Mouse (Mus musculus) thymus, postnatal 14 days (tissue): ENCODE results near the gene Ikzf3.
A peak's percentile ranks its signal among the peaks of the same experiment; 100 is the strongest.

Source experiments
- DNase-seq: peaks from one replicate; pipeline ENCODE4 v3.0.0; 2021

Gene Ikzf3

GRCm38 (mm10) chr11:98445679-98446078 is 100.2 kb downstream of the Ikzf3 start:
- no peak for DNase-seq

DNA sequence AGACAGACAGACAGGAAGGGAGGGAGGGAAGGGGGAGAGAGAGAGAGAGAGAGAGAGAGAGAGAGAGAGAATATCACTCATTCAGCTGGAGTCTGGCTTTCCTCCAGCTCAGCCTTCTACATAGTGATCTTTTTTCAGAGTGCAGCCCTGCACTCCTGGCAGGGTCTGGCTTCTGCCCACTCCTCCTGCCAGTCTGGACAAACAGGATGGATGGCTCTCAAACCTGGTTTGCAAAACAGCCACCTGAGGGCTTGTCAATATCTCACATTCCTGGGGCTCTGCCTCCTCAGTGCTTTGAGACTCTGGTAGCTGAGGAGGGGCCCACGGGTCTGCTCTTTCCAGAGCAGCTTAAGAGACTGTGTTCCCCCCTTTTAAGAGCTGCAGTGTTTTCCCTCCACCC is 100.6 kb downstream of the Ikzf3 start:
- no peak for DNase-seq

GRCm38 (mm10) chr11:98443688-98444087 is 102.1 kb downstream of the Ikzf3 start:
- no peak for DNase-seq

DNA sequence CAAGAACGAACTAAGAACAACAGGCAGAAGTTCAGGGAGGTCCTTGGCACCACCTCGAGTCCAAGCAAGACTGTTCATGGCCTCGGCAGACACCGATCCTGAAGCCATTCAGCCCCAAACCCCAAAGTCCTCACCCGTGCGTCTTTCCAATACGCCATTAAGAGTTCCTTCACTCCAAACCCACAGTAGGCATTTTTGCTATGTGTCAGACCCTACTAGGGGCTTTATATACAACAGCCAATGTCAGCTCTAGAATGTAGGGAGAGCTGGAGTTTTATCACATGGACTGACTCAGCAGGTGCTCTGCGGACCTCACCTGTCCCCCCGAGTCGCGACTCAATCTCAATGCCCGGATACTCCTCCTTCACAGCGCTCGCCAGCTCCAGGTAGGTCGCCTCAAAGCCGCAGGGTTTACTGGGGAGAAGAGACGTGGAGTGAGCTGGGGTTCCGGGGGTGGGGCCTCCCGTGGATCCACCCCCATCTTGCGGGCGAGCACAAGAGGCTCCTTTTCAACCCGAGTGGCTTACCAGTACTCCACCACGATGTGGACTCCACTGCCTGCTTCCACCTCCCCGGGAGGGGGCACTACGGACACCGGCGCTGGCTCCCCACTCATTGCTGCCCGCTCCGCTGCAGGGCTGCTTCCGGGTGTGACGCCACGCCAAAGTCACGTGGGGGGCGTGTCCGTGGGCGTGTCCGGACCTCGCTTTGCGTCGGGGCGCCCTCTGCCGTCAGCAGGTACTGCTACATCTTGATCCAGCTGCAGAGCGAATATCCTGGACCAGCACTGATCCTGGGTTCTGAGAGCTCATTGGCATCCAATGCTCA is 107.3 kb downstream of the Ikzf3 start, which contains the start of gene Mien1:
TSS of gene Mien1 (minus strand) at position 661 of the 828 bp plus-strand sequence.
- DNase-seq = peak; percentile 96

DNA sequence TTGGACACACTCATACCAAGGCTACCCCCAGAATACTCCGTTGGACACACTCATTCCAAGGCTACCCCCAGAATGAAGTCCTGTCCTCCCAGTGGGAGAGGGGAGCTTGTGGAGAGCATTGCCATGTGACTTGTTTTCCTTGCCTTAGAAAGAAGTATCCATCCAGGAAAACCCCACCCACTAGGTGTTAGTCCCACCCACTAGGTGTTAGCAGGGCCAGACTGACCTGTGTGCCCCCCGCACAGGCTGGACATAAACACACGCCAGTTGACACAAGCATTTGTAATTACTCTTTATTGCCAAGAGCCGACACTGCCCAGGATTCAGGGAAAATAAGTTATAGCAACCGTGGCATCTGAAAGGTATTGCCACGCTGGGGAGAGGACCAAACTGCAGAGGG is 108.4 kb downstream of the Ikzf3 start:
- DNase-seq = no peak

DNA sequence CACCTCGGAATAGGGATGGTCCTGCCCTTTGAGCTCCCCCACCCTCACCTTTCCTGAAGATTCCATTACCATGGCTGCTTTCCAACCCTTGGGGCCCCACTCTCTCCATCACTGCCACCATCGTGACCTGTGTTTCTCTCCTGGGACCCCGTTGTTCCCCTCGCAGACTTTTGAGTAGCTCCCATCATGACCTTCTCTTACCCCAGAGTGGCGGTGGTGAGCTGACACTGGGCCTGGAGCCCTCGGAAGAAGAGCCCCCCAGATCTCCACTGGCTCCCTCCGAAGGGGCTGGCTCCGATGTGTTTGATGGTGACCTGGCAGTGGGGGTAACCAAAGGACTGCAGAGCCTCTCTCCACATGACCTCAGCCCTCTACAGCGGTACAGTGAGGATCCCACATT is 110.1 kb downstream of the Ikzf3 start:
- DNase-seq = no peak

DNA sequence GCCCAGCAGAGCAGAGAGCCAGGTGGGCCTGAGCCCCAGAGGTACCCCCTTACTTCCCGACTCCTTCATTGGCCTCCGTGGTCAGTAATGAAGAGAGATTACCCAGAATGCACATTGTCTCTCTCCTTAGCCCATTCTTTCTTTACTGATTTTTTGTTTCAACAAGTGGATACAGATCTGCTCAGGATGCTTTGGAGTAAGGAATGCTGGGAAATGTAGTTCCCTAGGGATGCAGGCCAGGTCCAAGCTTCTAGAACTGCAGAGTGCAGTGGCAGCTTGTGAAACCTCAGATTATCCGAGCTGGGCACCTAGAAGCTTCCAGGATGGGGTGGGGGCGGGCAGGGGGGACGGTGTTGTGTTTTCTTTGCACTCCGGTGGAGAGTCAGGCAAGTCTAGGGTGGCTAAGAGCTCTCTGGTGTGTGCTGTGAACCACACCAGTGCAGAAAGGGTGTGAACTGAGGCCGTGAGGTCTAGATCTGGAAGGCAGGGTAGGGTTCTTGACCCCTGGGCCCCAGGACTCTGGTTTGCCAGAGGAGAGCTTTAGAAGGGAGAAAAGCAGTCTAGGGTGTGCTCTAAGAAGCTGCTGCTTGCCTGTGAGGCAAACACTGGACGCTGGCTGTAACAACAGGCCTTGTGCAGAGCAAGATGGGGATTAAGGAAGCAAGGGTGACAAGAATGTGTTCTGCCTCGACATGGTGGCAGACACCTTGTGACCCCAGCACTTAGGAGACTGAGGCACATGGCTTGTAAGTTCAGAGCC is 113.9 kb downstream of the Ikzf3 start:
- no peak for DNase-seq

GRCm38 (mm10) chr11:98428436-98428835 is 117.4 kb downstream of the Ikzf3 start:
- no peak for DNase-seq

- no peak for DNase-seq
Measured at GRCm38 (mm10) chr11:98426592-98426991, 119.2 kb downstream of the Ikzf3 start.

GRCm38 (mm10) chr11:98418939-98419547 is 126.8 kb downstream of the Ikzf3 start:
- DNase-seq = no peak

DNA sequence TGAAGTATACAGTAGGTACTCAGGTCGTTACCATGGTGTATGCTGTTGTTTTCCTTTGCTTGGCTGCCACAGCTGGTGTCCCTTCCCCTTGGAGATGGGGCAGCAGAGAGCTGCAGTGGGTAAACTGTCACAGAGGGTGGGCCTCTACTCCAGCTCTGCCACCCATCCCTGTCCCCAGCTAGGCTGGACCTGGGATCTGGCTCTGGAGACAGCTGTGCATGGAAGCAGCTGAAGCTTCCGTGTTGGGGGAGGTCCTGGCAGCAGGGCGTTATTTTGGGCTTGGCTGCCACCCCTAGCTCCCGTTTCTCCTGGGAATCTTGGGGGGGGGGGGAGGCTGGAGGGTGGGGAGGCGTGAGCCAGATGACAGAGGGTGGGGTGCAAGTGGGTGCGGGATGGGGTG is 127.6 kb downstream of the Ikzf3 start:
- no peak for DNase-seq

DNA sequence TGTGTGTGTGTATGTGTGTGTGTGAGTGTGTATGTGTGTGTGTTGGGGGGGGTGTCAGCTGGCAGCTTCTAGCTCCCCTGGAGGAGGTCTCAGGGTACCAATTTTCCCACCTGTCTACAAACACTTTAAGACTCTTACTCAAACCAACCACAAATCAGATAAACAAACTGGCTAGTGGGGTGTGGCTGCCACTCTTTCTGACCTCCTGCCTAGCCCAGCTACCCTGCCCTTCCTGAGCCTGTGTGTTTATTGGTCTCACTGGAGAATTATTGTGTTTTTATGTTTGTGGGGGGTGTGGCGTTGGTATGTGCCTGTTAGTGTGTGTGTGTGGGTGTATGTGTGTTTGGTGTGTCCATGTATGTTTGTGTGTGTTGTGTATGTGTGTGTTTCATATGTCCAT is 128.8 kb downstream of the Ikzf3 start:
- DNase-seq = no peak
